Mouse (Mus musculus): ENCODE results near the gene Slc23a2. TPM values are rescaled to one million over a fixed set of nuclear protein-coding genes. Genes with fewer than 3 reads are reported as not detected.

Slc23a2 gene
- polyA plus RNA-seq, 1 experiment from 2014 or later, result 19.3 TPM

- Histone ChIP-seq H3K4me1 (ENCODE audit: control insufficient read depth, insufficient read depth, low read length) (no peaks in the 10 kb centered on the region), H3K9me3 (replicated peaks; ENCODE audit: control insufficient read depth, low read length) (no peaks in the 10 kb centered on the region), H3K4me3 (ENCODE audit: low read depth, low read length) (no peak overlapping the region), H3K27me3 (replicated peaks; ENCODE audit: control insufficient read depth, insufficient read depth, low read length) (no peaks in the 10 kb centered on the region), H3K9ac (ENCODE audit: low read length) (no peak overlapping the region), H3K36me3 (ENCODE audit: control insufficient read depth, insufficient read depth, low read length) (peaks cover 18% of the 10 kb centered on the region), H3K27ac (ENCODE audit: low read depth, low read length) (no peak overlapping the region), H3K4me2 (ENCODE audit: low read length) (no peak overlapping the region)
- ATAC-seq (no peak), DNase-seq (ENCODE audit: low spot score) (no peak)
- 93% methylated on average over 4 of the region's 4 CpGs for WGBS
Measured at GRCm38 (mm10) chr2:132098365-132098764, 46.5 kb downstream of the Slc23a2 start.

- WGBS, result 65% methylated on average over 4 of the region's 4 CpGs
- no peaks in the 10 kb centered on the region for H3K9me3 ChIP-seq (replicated peaks; ENCODE audit: control insufficient read depth, low read length)
- H3K4me1 ChIP-seq (ENCODE audit: control insufficient read depth, insufficient read depth, low read length), result no peaks in the 10 kb centered on the region
- H3K4me3 ChIP-seq (ENCODE audit: low read depth, low read length), result no peak overlapping the region
- no peak overlapping the region for H3K4me2 ChIP-seq (ENCODE audit: low read length)
- H3K36me3 ChIP-seq (ENCODE audit: control insufficient read depth, insufficient read depth, low read length), result peaks cover 28% of the 10 kb centered on the region
- H3K27me3 ChIP-seq (replicated peaks; ENCODE audit: control insufficient read depth, insufficient read depth, low read length), result no peaks in the 10 kb centered on the region
- no peak for ATAC-seq
- no peak overlapping the region for H3K27ac ChIP-seq (ENCODE audit: low read depth, low read length)
- no peak overlapping the region for H3K9ac ChIP-seq (ENCODE audit: low read length)
- DNase-seq (ENCODE audit: low spot score), result no peak
Measured at GRCm38 (mm10) chr2:132096582-132096981, 48.3 kb downstream of the Slc23a2 start.

GRCm38 (mm10) chr2:132095821-132096220 lies 49.1 kb downstream of the Slc23a2 start:
- 85% methylated on average over 6 of the region's 6 CpGs for WGBS
- no peak for DNase-seq (ENCODE audit: low spot score)

GRCm38 (mm10) chr2:132094441-132095230 lies 50.3 kb downstream of the Slc23a2 start:
- Histone ChIP-seq H3K4me1 (ENCODE audit: control insufficient read depth, insufficient read depth, low read length) (no peaks in the 10 kb centered on the region), H3K27me3 (replicated peaks; ENCODE audit: control insufficient read depth, insufficient read depth, low read length) (no peaks in the 10 kb centered on the region), H3K36me3 (ENCODE audit: control insufficient read depth, insufficient read depth, low read length) (peaks cover 30% of the 10 kb centered on the region), H3K9ac (ENCODE audit: low read length) (no peak overlapping the region), H3K9me3 (replicated peaks; ENCODE audit: control insufficient read depth, low read length) (no peaks in the 10 kb centered on the region), H3K4me3 (ENCODE audit: low read depth, low read length) (no peak overlapping the region), H3K27ac (ENCODE audit: low read depth, low read length) (no peak overlapping the region), H3K4me2 (ENCODE audit: low read length) (no peak overlapping the region)
- WGBS, result 85% methylated on average over 11 of the region's 11 CpGs
- DNase-seq (ENCODE audit: low spot score), result no peak
- ATAC-seq, result no peak

More at GRCm38 (mm10) chr2:132095821-132096220, 49.1 kb downstream of the Slc23a2 start:
- Histone ChIP-seq H3K9me3 (replicated peaks; ENCODE audit: control insufficient read depth, low read length) (no peaks in the 10 kb centered on the region), H3K4me1 (ENCODE audit: control insufficient read depth, insufficient read depth, low read length) (no peaks in the 10 kb centered on the region), H3K36me3 (ENCODE audit: control insufficient read depth, insufficient read depth, low read length) (peaks cover 32% of the 10 kb centered on the region), H3K4me2 (ENCODE audit: low read length) (no peak overlapping the region), H3K4me3 (ENCODE audit: low read depth, low read length) (no peak overlapping the region), H3K27ac (ENCODE audit: low read depth, low read length) (no peak overlapping the region), H3K27me3 (replicated peaks; ENCODE audit: control insufficient read depth, insufficient read depth, low read length) (no peaks in the 10 kb centered on the region), H3K9ac (ENCODE audit: low read length) (no peak overlapping the region)
- no peak for ATAC-seq

GRCm38 (mm10) chr2:132093739-132094138 lies 51.2 kb downstream of the Slc23a2 start:
- DNase-seq (ENCODE audit: low spot score) (no peak), ATAC-seq (no peak)
- H3K9ac ChIP-seq (ENCODE audit: low read length), result no peak overlapping the region
- no peak overlapping the region for H3K4me2 ChIP-seq (ENCODE audit: low read length)
- WGBS, result 78% methylated on average over 2 of the region's 2 CpGs
- no peaks in the 10 kb centered on the region for H3K27me3 ChIP-seq (replicated peaks; ENCODE audit: control insufficient read depth, insufficient read depth, low read length)
- peaks cover 27% of the 10 kb centered on the region for H3K36me3 ChIP-seq (ENCODE audit: control insufficient read depth, insufficient read depth, low read length)
- no peak overlapping the region for H3K27ac ChIP-seq (ENCODE audit: low read depth, low read length)
- H3K9me3 ChIP-seq (replicated peaks; ENCODE audit: control insufficient read depth, low read length), result no peaks in the 10 kb centered on the region
- no peaks in the 10 kb centered on the region for H3K4me1 ChIP-seq (ENCODE audit: control insufficient read depth, insufficient read depth, low read length)
- no peak overlapping the region for H3K4me3 ChIP-seq (ENCODE audit: low read depth, low read length)

GRCm38 (mm10) chr2:132093298-132093697 lies 51.6 kb downstream of the Slc23a2 start:
- Histone ChIP-seq H3K36me3 (ENCODE audit: control insufficient read depth, insufficient read depth, low read length) (peaks cover 26% of the 10 kb centered on the region), H3K9me3 (replicated peaks; ENCODE audit: control insufficient read depth, low read length) (no peaks in the 10 kb centered on the region), H3K27me3 (replicated peaks; ENCODE audit: control insufficient read depth, insufficient read depth, low read length) (no peaks in the 10 kb centered on the region), H3K27ac (ENCODE audit: low read depth, low read length) (no peak overlapping the region), H3K4me3 (ENCODE audit: low read depth, low read length) (no peak overlapping the region), H3K4me2 (ENCODE audit: low read length) (no peak overlapping the region), H3K9ac (ENCODE audit: low read length) (no peak overlapping the region), H3K4me1 (ENCODE audit: control insufficient read depth, insufficient read depth, low read length) (no peaks in the 10 kb centered on the region)
- 100% methylated on average over 1 of the region's 1 CpGs for WGBS
- ATAC-seq (no peak), DNase-seq (ENCODE audit: low spot score) (no peak)

GRCm38 (mm10) chr2:132092722-132093121 lies 52.2 kb downstream of the Slc23a2 start:
- Histone ChIP-seq H3K4me1 (ENCODE audit: control insufficient read depth, insufficient read depth, low read length) (no peaks in the 10 kb centered on the region), H3K4me3 (ENCODE audit: low read depth, low read length) (no peak overlapping the region), H3K4me2 (ENCODE audit: low read length) (no peak overlapping the region), H3K27ac (ENCODE audit: low read depth, low read length) (no peak overlapping the region), H3K27me3 (replicated peaks; ENCODE audit: control insufficient read depth, insufficient read depth, low read length) (no peaks in the 10 kb centered on the region), H3K36me3 (ENCODE audit: control insufficient read depth, insufficient read depth, low read length) (peaks cover 25% of the 10 kb centered on the region), H3K9ac (ENCODE audit: low read length) (no peak overlapping the region), H3K9me3 (replicated peaks; ENCODE audit: control insufficient read depth, low read length) (no peaks in the 10 kb centered on the region)
- DNase-seq (ENCODE audit: low spot score) (no peak), ATAC-seq (no peak)
- 90% methylated on average over 3 of the region's 3 CpGs for WGBS

- Histone ChIP-seq H3K27me3 (replicated peaks; ENCODE audit: control insufficient read depth, insufficient read depth, low read length) (no peaks in the 10 kb centered on the region), H3K4me1 (ENCODE audit: control insufficient read depth, insufficient read depth, low read length) (no peaks in the 10 kb centered on the region), H3K9me3 (replicated peaks; ENCODE audit: control insufficient read depth, low read length) (no peaks in the 10 kb centered on the region), H3K4me2 (ENCODE audit: low read length) (no peak overlapping the region), H3K9ac (ENCODE audit: low read length) (no peak overlapping the region), H3K36me3 (ENCODE audit: control insufficient read depth, insufficient read depth, low read length) (peaks cover 33% of the 10 kb centered on the region), H3K4me3 (ENCODE audit: low read depth, low read length) (no peak overlapping the region), H3K27ac (ENCODE audit: low read depth, low read length) (no peak overlapping the region)
- no peak for ATAC-seq
- WGBS, result 81% methylated on average over 4 of the region's 4 CpGs
- DNase-seq (ENCODE audit: low spot score), result no peak
Measured at GRCm38 (mm10) chr2:132091749-132092148, 53.2 kb downstream of the Slc23a2 start.

GRCm38 (mm10) chr2:132084813-132085212 lies 60.1 kb downstream of the Slc23a2 start:
- ATAC-seq (no peak), DNase-seq (ENCODE audit: low spot score) (no peak)
- Histone ChIP-seq H3K9ac (ENCODE audit: low read length) (no peak overlapping the region), H3K36me3 (ENCODE audit: control insufficient read depth, insufficient read depth, low read length) (peaks cover 30% of the 10 kb centered on the region), H3K4me2 (ENCODE audit: low read length) (no peak overlapping the region), H3K27ac (ENCODE audit: low read depth, low read length) (no peak overlapping the region), H3K4me1 (ENCODE audit: control insufficient read depth, insufficient read depth, low read length) (no peaks in the 10 kb centered on the region), H3K4me3 (ENCODE audit: low read depth, low read length) (no peak overlapping the region), H3K27me3 (replicated peaks; ENCODE audit: control insufficient read depth, insufficient read depth, low read length) (no peaks in the 10 kb centered on the region), H3K9me3 (replicated peaks; ENCODE audit: control insufficient read depth, low read length) (no peaks in the 10 kb centered on the region)
